Mouse (Mus musculus): ENCODE measurements around the gene Znrd1.

DNA sequence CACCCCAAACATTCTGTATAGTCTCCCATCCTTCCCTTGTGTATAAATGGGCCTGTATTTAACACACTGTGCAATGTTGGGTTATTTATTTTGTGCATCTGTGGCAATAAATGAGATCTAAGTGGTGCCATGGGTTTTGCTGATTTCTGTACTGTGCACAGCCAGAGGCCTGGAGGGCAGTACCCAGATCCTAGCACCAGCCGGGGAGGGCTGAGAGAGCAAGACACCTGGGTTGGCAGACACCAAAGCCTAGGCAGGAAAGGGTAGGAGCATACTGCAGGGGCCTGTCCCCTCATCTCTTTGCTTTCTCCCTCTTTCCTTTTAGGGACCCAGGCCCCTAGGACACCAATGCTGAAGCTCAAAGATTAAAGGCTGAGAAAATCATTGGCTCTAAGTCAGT lies 10.1 kb downstream of the Znrd1 start:
- TF ChIP-seq POLR2A (IDR thresholded peaks at IDR 0.05; ENCODE audit: low read depth, low read length) (no peak), CTCF (IDR thresholded peaks at IDR 0.05; ENCODE audit: extremely low read depth, insufficient read depth, insufficient read length, insufficient replicate concordance) (no peak)
